Mouse (Mus musculus): Measurements from ENCODE around the gene Plekhg6. TPM values are rescaled to one million over a fixed set of nuclear protein-coding genes. Genes with fewer than 3 reads are reported as not detected.

Gene Plekhg6
- polyA plus RNA-seq, 1 experiment from 2014 or later = 7.3 TPM

- H3K4me1 ChIP-seq (replicated peaks) = 0 out of 2 replicates have a peak, but pooled peaks cover 2% of the 10 kb centered on the region
- no peaks in the 10 kb centered on the region for H3K27me3 ChIP-seq (replicated peaks)
- H3K4me3 ChIP-seq (replicated peaks) = no peak overlapping the region
- H3K9me3 ChIP-seq = no peaks in the 10 kb centered on the region
- whole genome bisulfite sequencing = 73% methylated on average over 14 of the region's 14 CpGs
- no peak for ATAC-seq
- H3K27ac ChIP-seq = no peak overlapping the region
- H3K36me3 ChIP-seq = no peaks in the 10 kb centered on the region
- H3K9ac ChIP-seq = no peak overlapping the region
- no peak overlapping the region for H3K4me2 ChIP-seq (replicated peaks)
Measured at GRCm38 (mm10) chr6:125333112-125333899, 47.3 kb downstream of the Plekhg6 start.

GRCm38 (mm10) chr6:125330626-125331326, 49.8 kb downstream of the Plekhg6 start:
- Histone ChIP-seq H3K4me1 (replicated peaks) (0 out of 2 replicates have a peak, but pooled peaks cover 2% of the 10 kb centered on the region), H3K4me2 (replicated peaks) (peak overlapping the region; percentile 82), H3K27ac (0 out of 2 replicates have a peak overlapping the region, but pooled peaks have one; percentile 37), H3K27me3 (replicated peaks) (no peaks in the 10 kb centered on the region), H3K36me3 (no peaks in the 10 kb centered on the region), H3K4me3 (replicated peaks) (peak overlapping the region; percentile 55), H3K9ac (peak overlapping the region; percentile 57), H3K9me3 (no peaks in the 10 kb centered on the region)
- WGBS = under 1% methylated on average over 39 of the region's 39 CpGs
- ATAC-seq = peak; percentile 96

DNA sequence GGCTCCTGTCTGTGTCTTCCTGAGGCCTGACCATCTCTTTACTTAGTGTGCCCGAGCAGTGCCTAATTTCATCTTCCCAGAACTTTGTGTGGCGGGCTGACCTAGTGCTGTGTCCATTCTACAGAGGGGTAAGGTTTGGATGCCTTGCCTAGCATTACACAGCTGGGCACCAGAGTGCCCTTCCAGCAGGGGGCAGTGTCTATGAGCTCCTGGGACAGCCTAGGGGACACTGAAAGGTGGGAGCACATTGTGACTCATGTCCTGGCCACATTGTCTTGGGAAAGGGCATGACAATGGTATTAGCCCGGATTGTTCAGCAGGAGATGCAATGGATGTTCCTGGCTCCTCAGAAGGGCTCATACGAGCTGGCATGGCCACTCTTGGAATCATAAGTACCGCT, 52.4 kb downstream of the Plekhg6 start:
- Histone ChIP-seq H3K36me3 (no peaks in the 10 kb centered on the region), H3K27me3 (replicated peaks) (no peaks in the 10 kb centered on the region), H3K9ac (no peak overlapping the region), H3K4me1 (replicated peaks) (0 out of 2 replicates have a peak, but pooled peaks cover 2% of the 10 kb centered on the region), H3K4me3 (replicated peaks) (no peak overlapping the region), H3K27ac (no peak overlapping the region), H3K4me2 (replicated peaks) (no peak overlapping the region), H3K9me3 (no peaks in the 10 kb centered on the region)
- ATAC-seq = no peak
- 85% methylated on average over 5 of the region's 5 CpGs for WGBS

GRCm38 (mm10) chr6:125325337-125325736, 55.3 kb downstream of the Plekhg6 start:
- Histone ChIP-seq H3K9me3 (no peaks in the 10 kb centered on the region), H3K4me1 (replicated peaks) (peaks cover 8% of the 10 kb centered on the region; the same call in 1 of the 2 replicates), H3K4me2 (replicated peaks) (no peak overlapping the region), H3K27ac (no peak overlapping the region), H3K4me3 (replicated peaks) (no peak overlapping the region), H3K9ac (no peak overlapping the region), H3K36me3 (no peaks in the 10 kb centered on the region), H3K27me3 (replicated peaks) (peaks cover 19% of the 10 kb centered on the region)
- no peak for ATAC-seq
- WGBS = 60% methylated on average over 6 of the region's 6 CpGs

GRCm38 (mm10) chr6:125323547-125323946, 57.0 kb downstream of the Plekhg6 start:
- ATAC-seq = no peak
- 42% methylated on average over 6 of the region's 6 CpGs for WGBS

DNA sequence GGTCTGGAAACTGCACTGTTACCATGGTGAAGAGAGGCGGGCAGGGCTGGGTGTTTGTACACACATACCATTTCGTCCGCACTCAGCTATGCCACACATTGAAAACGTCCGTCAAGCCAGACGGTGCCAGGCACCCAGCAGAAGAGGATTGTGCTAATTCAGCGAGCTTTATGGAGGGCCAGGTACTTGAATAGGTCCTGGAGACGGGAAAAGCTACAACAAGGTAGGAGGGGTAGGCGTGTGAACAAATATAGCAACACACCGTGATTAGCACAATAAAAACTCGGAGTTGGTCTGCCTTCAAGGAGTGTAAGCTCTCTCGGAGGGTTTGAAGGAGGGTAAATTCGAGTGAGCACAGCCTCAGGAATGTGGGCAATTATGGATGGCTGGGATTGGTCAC, 57.8 kb downstream of the Plekhg6 start:
- ATAC-seq = no peak
- H3K4me3 ChIP-seq (replicated peaks) = no peak overlapping the region
- H3K27me3 ChIP-seq (replicated peaks) = peaks cover 20% of the 10 kb centered on the region
- H3K4me1 ChIP-seq (replicated peaks) = peaks cover 8% of the 10 kb centered on the region; the same call in 1 of the 2 replicates
- no peaks in the 10 kb centered on the region for H3K36me3 ChIP-seq
- WGBS = 51% methylated on average over 13 of the region's 13 CpGs
- no peak overlapping the region for H3K4me2 ChIP-seq (replicated peaks)
- no peaks in the 10 kb centered on the region for H3K9me3 ChIP-seq
- H3K9ac ChIP-seq = no peak overlapping the region
- H3K27ac ChIP-seq = no peak overlapping the region

More at GRCm38 (mm10) chr6:125323547-125323946, 57.0 kb downstream of the Plekhg6 start:
- Histone ChIP-seq H3K4me3 (replicated peaks) (no peak overlapping the region), H3K4me2 (replicated peaks) (no peak overlapping the region), H3K9me3 (no peaks in the 10 kb centered on the region), H3K36me3 (no peaks in the 10 kb centered on the region), H3K4me1 (replicated peaks) (peaks cover 8% of the 10 kb centered on the region; the same call in 1 of the 2 replicates), H3K9ac (no peak overlapping the region), H3K27ac (no peak overlapping the region), H3K27me3 (replicated peaks) (peaks cover 20% of the 10 kb centered on the region)

DNA sequence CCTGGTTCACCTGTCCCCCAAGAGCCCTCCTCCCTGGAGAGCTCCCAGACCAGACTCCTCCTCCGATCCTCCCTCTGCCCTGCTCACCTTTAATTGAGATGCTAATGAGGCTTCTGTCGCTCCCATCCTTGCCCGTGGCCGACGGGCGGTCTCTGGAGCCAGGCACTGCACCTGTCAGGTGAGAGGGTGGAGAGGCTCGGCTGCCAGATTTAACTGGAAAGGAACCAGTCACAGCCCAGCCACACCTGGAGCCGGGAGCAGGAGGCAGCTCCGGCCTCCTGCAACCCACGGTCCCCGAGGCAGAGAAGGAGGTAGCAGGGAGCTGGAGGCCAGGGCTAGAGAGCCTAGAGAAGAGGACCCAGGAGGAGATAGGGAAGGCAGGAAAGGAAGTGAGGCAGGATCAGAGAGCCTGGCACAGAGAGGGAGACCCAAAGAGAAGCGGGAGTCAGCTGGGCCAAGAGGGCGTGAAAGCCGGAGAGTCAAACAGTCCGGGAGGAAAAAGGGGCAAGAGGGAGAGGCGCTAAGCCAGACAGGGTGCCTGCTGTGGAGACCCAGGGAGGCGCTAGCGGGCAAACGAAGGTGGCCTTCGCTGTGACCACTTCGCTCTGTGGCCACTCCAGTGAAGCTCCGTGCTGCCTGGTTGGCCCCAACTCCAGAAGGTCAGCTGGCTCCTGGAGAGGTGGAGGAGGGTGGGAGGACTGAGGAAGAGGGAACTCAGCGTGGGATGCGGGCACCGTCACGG, 59.3 kb downstream of the Plekhg6 start:
- Histone ChIP-seq H3K9ac (no peak overlapping the region), H3K36me3 (no peaks in the 10 kb centered on the region), H3K4me2 (replicated peaks) (0 out of 2 replicates have a peak overlapping the region, but pooled peaks have one; percentile 16), H3K4me1 (replicated peaks) (peaks cover 8% of the 10 kb centered on the region; the same call in 1 of the 2 replicates), H3K9me3 (no peaks in the 10 kb centered on the region), H3K27ac (no peak overlapping the region), H3K4me3 (replicated peaks) (no peak overlapping the region), H3K27me3 (replicated peaks) (peaks cover 20% of the 10 kb centered on the region)
- 0 out of 2 replicates have a peak, but pooled peaks have one; percentile 19 for ATAC-seq
- WGBS = 21% methylated on average over 26 of the region's 26 CpGs

DNA sequence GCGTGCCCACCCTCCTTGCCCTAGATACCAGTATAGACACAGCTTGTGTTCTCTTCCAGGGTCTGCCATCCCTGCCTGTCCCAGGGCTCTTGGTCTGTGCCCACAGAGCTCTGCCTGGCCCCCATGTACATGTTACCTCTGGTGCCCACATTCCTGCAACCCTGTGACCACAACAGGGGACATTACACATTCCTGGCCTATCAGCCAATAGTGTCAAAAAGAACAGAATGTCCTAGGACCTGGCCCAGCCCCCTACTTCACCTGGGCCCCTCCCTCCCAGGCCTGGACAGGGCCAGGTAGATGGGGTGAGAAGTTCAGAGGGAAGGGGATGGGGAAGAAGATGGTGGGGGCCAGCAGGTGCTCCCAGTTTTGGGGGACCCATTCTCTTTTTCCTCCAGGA, 60.3 kb downstream of the Plekhg6 start, which contains the start of gene Scnn1a:
TSS of gene Scnn1a (plus strand) at position 337 of the 400 bp plus-strand sequence.
- Histone ChIP-seq H3K4me1 (replicated peaks) (peaks cover 8% of the 10 kb centered on the region; the same call in 1 of the 2 replicates), H3K9ac (no peak within 1 kb of the TSS), H3K27me3 (replicated peaks) (peaks cover 20% of the 10 kb centered on the region), H3K27ac (0 out of 2 replicates have a peak within 1 kb of the TSS, but pooled peaks have one; percentile 6), H3K36me3 (no peaks in the 10 kb centered on the region), H3K4me3 (replicated peaks) (no peak within 1 kb of the TSS), H3K9me3 (no peaks in the 10 kb centered on the region), H3K4me2 (replicated peaks) (0 out of 2 replicates have a peak within 1 kb of the TSS, but pooled peaks have one; percentile 16)
- WGBS = 87% methylated on average over 1 of the region's 1 CpGs
- no peak for ATAC-seq

DNA sequence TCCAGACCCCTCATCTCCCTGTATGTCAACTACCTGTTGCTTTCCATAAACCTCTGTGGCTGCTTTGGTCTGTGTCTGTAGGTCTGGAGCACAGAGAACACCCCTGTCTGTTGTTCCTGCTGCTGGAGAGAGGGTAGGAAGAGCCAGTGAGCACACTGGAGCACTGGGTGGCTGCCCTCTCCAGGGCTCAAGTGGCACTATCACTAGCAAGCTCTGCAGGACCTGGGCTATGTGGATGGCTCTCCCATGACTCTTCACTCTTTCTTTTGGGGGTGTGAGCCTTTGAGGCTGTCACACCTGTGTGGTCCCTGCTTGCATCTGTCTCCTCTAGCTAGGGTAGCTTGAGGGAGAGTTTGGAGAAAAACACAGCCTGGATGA, 60.7 kb downstream of the Plekhg6 start:
- Histone ChIP-seq H3K36me3 (no peaks in the 10 kb centered on the region), H3K4me3 (replicated peaks) (no peak overlapping the region), H3K4me1 (replicated peaks) (peaks cover 8% of the 10 kb centered on the region; the same call in 1 of the 2 replicates), H3K9me3 (no peaks in the 10 kb centered on the region), H3K27ac (no peak overlapping the region), H3K27me3 (replicated peaks) (peaks cover 20% of the 10 kb centered on the region), H3K4me2 (replicated peaks) (no peak overlapping the region), H3K9ac (no peak overlapping the region)
- ATAC-seq = no peak

DNA sequence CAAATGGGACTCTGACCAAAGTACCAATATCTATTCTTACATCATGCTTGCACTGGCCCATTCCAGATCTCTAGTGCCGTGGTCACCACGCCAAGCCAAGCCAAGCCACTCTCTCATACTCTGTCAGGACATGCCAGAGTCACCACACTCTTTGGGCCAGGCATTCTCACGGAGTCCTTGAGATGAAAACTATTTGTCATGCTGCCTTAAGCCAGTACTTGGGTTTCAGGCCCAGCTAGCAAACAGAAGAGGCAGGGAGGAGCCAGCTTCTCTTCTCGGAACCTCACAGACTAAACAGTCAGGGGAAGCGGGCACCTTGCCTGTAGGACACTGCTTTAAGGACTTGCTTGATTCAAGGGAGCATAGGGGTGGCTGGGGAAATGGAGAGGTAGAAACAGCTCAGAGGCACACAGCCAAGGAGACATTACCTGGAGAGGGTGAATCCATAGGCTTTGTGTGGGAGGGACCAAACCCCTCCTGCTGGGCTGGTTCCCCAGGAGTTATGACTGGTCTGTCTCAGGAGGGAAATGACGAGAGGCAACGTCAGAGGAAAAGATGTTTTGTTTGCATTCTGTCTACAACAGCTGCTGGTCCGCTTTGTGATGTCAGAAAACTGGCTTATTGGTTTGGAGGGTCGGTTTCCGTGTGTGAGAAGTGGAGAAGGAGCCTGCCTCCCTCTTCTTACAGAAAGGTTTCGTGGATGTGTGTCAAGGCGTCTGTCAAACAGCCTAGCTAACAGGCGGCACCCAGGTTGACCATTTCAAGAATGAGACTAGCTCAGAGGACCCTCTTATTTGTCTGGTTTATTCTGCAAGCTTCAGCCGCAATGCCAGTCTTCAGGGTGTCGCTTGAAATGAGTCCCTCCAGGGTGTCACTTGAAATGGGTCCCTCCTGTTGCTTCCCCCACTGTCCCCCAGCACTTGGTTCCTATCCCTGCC, 61.3 kb downstream of the Plekhg6 start:
- 0 out of 2 replicates have a peak overlapping the region, but pooled peaks have one; percentile 6 for H3K27ac ChIP-seq
- WGBS = 61% methylated on average over 15 of the region's 15 CpGs
- peaks cover 10% of the 10 kb centered on the region for H3K4me1 ChIP-seq (replicated peaks)
- peaks cover 20% of the 10 kb centered on the region for H3K27me3 ChIP-seq (replicated peaks)
- ATAC-seq = no peak
- no peak overlapping the region for H3K9ac ChIP-seq
- no peak overlapping the region for H3K4me2 ChIP-seq (replicated peaks)
- H3K4me3 ChIP-seq (replicated peaks) = no peak overlapping the region
- no peaks in the 10 kb centered on the region for H3K9me3 ChIP-seq
- no peaks in the 10 kb centered on the region for H3K36me3 ChIP-seq

GRCm38 (mm10) chr6:125317077-125317476, 63.5 kb downstream of the Plekhg6 start:
- Histone ChIP-seq H3K9ac (no peak overlapping the region), H3K27me3 (replicated peaks) (peaks cover 16% of the 10 kb centered on the region), H3K4me1 (replicated peaks) (peaks cover 23% of the 10 kb centered on the region), H3K27ac (no peak overlapping the region), H3K4me2 (replicated peaks) (no peak overlapping the region), H3K9me3 (no peaks in the 10 kb centered on the region), H3K36me3 (no peaks in the 10 kb centered on the region), H3K4me3 (replicated peaks) (no peak overlapping the region)
- 47% methylated on average over 7 of the region's 7 CpGs for WGBS
- ATAC-seq = no peak

All from intestine, embryonic 15.5 days (tissue).